Mouse (Mus musculus): ENCODE measurements around the gene Fam227a.
A peak's percentile ranks its signal among the peaks of the same experiment; 100 is the strongest.
"Not testable (repeated sequence)": the region's sequence is repeated elsewhere in the genome, so short reads cannot be mapped to it uniquely, and the experiment has no call there.

Gene Fam227a

GRCm38 (mm10) chr15:79684616-79685015 lies 25.9 kb upstream of the Fam227a start:
- no peak for DNase-seq (ENCODE audit: low spot score in 2 of 2)

GRCm38 (mm10) chr15:79683707-79684465 lies 25.1 kb upstream of the Fam227a start:
- DNase-seq (ENCODE audit: low spot score in 2 of 2), result no peak

- DNase-seq (ENCODE audit: low spot score in 2 of 2), result no peak
Observed at GRCm38 (mm10) chr15:79683146-79683545, 24.4 kb upstream of the Fam227a start.

- DNase-seq (ENCODE audit: low spot score in 2 of 2), result no peak
Observed at GRCm38 (mm10) chr15:79681973-79682372, 23.2 kb upstream of the Fam227a start.

- no peak for DNase-seq (ENCODE audit: low spot score in 2 of 2)
Observed at GRCm38 (mm10) chr15:79677936-79678335, 19.2 kb upstream of the Fam227a start.

GRCm38 (mm10) chr15:79671828-79672348 lies 13.1 kb upstream of the Fam227a start:
- DNase-seq (ENCODE audit: low spot score in 2 of 2), result not testable (repeated sequence)

- DNase-seq (ENCODE audit: low spot score in 2 of 2), result no peak
Observed at GRCm38 (mm10) chr15:79670972-79671299, 12.2 kb upstream of the Fam227a start.

GRCm38 (mm10) chr15:79670249-79670971 lies 11.7 kb upstream of the Fam227a start, which contains the start of gene Tomm22:
Gene Tomm22, plus strand, starts transcription at chr15:79670861.
- peak; percentile 81 to 82 for DNase-seq (ENCODE audit: low spot score in 2 of 2)

GRCm38 (mm10) chr15:79669195-79669594 lies 10.4 kb upstream of the Fam227a start:
- DNase-seq (ENCODE audit: low spot score in 2 of 2), result no peak

GRCm38 (mm10) chr15:79664666-79665065 lies 5.9 kb upstream of the Fam227a start:
- DNase-seq (ENCODE audit: low spot score in 2 of 2), result no peak

GRCm38 (mm10) chr15:79661852-79662251 lies 3.1 kb upstream of the Fam227a start:
- DNase-seq (ENCODE audit: low spot score in 2 of 2), result no peak

GRCm38 (mm10) chr15:79657837-79658530 lies 772 bp downstream of the Fam227a start:
- peak; percentile 72 to 85 for DNase-seq (ENCODE audit: low spot score in 2 of 2)

- peak in 1 of 2 experiments; percentile 19 for DNase-seq (ENCODE audit: low spot score in 2 of 2)
Observed at GRCm38 (mm10) chr15:79656451-79656850, 2.3 kb downstream of the Fam227a start.

DNA sequence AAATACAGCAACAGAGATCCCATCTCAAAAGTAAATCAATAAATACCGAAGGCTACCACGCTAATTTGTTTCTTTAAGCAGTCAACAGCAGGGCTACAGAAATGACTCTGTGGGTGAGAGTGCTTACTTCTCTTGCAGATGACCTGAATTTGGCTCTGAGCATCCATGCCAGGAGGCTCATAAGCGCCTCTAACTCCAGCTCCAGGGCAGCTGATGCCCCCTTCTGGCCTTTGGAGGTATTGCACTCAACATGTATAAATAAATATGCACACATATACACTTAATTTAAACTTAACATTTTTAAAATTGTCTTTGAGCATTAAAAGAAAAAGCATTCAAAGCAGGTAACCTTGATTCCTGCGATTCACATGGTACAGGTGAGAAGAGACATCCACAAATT lies 7.3 kb downstream of the Fam227a start:
- no peak for DNase-seq (ENCODE audit: low spot score in 2 of 2)

- DNase-seq (ENCODE audit: low spot score in 2 of 2), result no peak
Observed at GRCm38 (mm10) chr15:79650569-79650968, 8.2 kb downstream of the Fam227a start.

DNA sequence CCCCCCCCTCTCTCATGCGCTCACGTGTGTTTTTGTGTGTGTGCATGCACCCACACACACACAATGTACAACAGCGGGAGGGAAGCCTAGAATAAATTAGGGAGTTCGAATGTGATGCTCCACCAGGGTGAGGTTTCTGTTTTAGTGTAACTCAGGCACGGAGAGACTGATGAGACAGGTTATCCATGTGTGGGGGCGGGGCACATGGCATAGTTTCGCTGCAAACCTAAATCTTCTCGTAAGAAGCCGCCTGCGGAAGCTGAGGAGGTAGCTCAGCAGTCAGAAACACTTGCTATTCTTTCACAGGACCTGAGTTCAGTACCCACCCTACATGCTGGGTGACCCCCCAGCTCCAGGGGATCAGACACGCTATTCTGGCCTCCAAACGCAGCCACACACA lies 10.6 kb downstream of the Fam227a start:
- DNase-seq (ENCODE audit: low spot score in 2 of 2), result no peak

GRCm38 (mm10) chr15:79645483-79645882 lies 13.3 kb downstream of the Fam227a start:
- DNase-seq (ENCODE audit: low spot score in 2 of 2), result no peak

GRCm38 (mm10) chr15:79641135-79641817 lies 17.5 kb downstream of the Fam227a start:
- DNase-seq (ENCODE audit: low spot score in 2 of 2), result no peak

GRCm38 (mm10) chr15:79630471-79630870 lies 28.3 kb downstream of the Fam227a start:
- DNase-seq (ENCODE audit: low spot score in 2 of 2), result no peak

DNA sequence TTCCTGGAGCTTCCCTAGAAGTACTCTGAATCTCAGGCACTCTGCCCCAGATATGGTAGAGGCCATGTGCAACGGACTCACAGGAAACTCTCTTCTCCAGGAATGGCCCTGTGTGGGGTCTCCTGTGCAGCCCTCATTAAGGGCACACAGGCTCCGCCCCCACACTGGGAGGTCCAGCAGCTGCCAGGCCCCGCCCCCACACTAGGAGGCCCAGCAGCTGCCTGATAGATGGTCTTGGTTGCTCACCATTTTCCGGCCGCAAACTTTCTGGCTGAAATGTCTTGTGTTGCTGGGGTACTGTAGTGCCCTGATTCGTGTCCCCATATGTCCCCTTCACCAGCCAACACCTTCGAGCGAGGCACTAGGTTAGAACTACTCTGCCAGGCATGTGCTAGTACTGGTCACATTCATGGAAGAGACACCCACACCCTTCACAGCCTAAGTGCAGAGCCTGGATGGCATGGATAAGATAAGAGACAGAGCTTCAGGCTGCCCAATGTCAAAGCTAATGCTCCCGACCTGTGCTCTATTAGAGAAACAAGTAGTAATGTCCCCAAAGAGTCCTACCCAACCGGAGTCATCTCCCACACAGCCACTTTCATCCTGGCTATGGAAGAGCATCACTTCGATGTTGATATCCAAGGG lies 38.9 kb downstream of the Fam227a start:
- no peak for DNase-seq (ENCODE audit: low spot score in 2 of 2)

DNA sequence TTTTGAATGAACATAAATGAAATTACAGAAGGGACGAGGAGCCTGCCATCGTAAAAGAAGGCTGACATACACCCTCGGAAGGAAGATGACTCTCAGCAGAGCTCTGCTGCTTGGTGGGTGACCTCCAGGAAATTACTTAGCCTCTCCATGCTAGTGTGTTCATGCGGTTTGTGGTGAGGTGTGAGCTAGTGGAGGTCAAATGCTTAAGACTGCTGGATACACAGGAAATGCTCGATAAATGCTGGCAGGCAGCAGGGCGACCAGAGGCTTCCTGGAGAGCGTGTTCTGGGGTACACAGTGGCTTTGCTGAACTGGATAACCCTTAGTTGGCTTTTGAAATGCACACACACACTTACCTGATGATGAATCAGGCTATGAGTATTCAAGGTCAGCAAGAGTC lies 40.3 kb downstream of the Fam227a start:
- no peak for DNase-seq (ENCODE audit: low spot score in 2 of 2)

Data from frontal cortex, postnatal 14 days (tissue).